Mouse (Mus musculus): ENCODE measurements around the gene Cabp1.
A peak's percentile ranks its signal among the peaks of the same experiment; 100 is the strongest.

Cabp1 gene

GRCm38 (mm10) chr5:115210380-115210779 is 16.2 kb upstream of the Cabp1 start:
- DNase-seq (ENCODE audit: low spot score in 2 of 2), result no peak

- no peak for DNase-seq (ENCODE audit: low spot score in 2 of 2)
Observed at GRCm38 (mm10) chr5:115208601-115209000, 14.4 kb upstream of the Cabp1 start.

GRCm38 (mm10) chr5:115207892-115208291 is 13.7 kb upstream of the Cabp1 start:
- DNase-seq (ENCODE audit: low spot score in 2 of 2), result no peak

DNA sequence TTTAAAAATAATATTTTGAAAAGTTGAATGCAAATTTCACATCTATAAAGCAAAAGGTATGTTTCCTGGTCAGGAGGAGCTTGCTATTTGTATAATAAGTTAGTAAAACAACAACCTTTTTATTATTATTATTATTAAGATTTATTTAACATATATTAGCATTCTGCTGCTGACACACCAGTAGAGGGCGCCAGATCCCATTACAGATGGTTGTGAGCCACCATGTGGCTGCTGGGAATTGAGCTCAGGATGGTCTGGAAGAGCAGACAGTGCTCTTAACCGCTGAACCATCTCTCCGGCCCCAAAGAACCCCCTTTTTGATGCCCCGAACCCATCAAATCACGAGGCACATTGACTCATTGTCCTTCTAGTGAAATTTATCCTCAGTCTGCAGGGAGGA is 13.1 kb upstream of the Cabp1 start:
- no peak for DNase-seq (ENCODE audit: low spot score in 2 of 2)

DNA sequence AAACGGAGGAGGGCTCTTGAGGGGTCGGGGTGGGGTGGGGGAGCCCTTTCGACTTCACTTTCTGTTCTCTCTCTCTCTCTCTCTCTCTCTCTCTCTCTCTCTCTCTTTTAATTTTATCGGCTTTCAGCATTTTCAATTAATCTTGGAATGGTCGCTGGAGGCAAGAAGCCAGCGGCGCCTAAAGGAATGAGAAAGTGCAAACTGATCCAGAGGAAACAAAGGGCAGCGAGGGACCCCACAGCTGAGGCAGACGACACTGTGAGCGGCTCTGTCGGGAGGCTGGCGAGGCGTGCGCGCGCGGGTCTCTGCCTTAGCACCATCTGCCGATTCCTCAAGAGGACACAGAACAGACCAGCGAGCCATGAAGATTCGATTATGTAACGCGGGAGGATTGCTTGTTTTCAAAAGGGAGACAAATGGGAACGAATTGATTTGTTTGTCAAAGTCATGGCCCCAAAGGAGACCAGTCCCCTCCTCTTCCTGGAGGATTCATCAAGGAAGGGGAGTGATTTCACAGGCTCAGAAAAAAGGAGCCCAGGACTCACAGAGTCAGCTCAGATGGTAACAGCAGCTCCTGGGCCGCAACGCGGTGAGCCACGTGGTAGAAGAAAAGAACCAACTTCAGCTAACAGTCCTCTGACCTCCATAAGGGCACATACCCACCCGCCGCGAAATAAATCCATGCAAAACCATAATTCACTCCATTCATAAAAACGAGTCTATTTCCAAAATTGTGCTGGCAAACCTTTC is 10.6 kb upstream of the Cabp1 start:
- DNase-seq (ENCODE audit: low spot score in 2 of 2), result peak in 1 of 2 experiments; percentile 67

GRCm38 (mm10) chr5:115203735-115204561 is 9.8 kb upstream of the Cabp1 start:
- DNase-seq (ENCODE audit: low spot score in 2 of 2), result no peak

- DNase-seq (ENCODE audit: low spot score in 2 of 2), result no peak
Observed at GRCm38 (mm10) chr5:115194626-115195221, 543 bp upstream of the Cabp1 start.

GRCm38 (mm10) chr5:115193226-115193625 is 955 bp downstream of the Cabp1 start:
- DNase-seq (ENCODE audit: low spot score in 2 of 2), result peak in 1 of 2 experiments; percentile 61

GRCm38 (mm10) chr5:115192828-115193195 is 1.4 kb downstream of the Cabp1 start:
- DNase-seq (ENCODE audit: low spot score in 2 of 2), result no peak

DNA sequence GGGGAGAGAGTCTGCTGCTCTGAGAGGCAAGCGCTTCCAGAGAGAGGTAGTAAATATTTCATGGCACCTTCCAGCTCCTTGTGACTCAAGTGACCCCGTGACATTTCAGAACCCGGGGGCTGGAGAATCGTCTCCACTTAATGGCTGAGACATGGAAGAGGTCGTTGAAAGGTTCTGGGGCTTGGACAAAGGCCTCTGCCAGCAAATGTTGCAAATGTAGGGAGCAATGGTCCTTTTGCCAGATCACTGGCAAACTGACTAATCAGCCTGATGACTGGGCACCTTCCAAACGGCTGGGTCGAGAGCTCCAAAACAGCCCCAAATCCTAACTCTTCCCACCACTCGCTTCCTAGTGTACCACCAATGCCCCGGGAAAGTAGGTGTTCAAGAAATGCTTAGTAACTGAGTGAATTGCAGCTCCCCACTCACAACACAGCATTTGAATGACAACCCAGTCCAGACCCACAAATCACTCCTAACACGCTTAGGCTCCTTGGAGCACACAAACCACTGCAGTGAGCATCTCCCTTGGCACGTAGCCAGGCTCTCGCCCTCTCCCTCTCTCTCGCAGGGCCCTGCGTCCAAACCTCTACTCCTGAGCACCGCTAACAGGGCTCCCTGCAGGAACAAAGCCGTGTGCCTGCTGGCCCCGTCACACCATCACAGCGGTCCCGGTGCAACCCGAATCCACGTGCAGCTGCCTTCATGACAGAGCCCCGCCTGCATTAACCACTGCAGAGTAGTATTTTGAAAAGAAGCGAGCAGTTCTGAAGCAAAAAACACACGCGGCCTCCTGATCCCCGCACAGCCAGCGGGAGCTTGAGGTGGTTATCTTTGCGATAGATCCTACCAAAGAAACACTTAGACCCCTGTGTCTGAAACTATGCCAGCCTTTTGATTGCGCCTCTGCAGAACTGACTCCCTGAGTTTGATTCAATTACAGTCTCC is 2.0 kb downstream of the Cabp1 start:
- DNase-seq (ENCODE audit: low spot score in 2 of 2), result no peak

- DNase-seq (ENCODE audit: low spot score in 2 of 2), result no peak
Observed at GRCm38 (mm10) chr5:115190081-115190480, 4.1 kb downstream of the Cabp1 start.

- no peak for DNase-seq (ENCODE audit: low spot score in 2 of 2)
Observed at GRCm38 (mm10) chr5:115188824-115189223, 5.4 kb downstream of the Cabp1 start.

- DNase-seq (ENCODE audit: low spot score in 2 of 2), result peak; percentile 95 to 96
Observed at GRCm38 (mm10) chr5:115187188-115188131, 6.7 kb downstream of the Cabp1 start.

- peak in 1 of 2 experiments; percentile 53 for DNase-seq (ENCODE audit: low spot score in 2 of 2)
Observed at GRCm38 (mm10) chr5:115186371-115187073, 7.7 kb downstream of the Cabp1 start.

DNA sequence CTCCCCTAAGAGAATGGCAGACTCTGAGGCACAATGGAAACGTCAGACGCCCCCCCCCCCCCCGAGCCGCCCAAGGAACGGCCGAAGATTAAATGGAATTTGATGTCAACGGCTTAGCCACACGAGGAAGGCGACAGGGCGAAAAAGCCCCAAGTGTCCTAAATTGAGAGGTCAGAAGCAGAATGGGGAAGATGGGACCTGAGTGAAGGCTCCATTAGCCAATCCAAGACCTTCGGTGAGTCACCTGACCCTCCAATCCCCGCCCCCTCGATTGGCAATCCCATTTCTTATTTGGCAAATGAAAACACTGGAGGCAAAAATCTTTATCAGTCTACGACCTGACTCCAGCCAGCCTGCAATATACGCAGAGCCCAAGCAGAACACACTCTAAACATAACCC is 9.5 kb downstream of the Cabp1 start:
- peak in 1 of 2 experiments; percentile 53 for DNase-seq (ENCODE audit: low spot score in 2 of 2)

DNA sequence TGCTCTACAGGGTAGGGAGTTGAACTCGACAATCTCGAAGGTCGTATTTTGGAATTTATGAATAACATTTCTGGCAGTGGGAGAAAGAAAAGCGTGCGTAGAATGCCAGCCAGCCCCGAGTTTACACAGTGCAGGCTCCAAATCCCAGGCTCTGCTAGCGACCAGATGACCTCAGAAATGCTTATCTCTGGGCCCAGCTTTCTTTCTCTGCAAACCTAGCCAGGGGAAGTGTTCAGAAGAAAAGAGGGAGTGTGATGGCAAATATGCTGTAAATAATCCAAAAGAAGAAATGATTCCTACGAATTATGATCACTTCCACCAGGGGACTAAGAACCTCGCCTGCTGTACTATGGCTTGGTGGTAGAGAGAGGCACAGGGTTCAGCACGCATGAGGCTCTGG is 10.7 kb downstream of the Cabp1 start:
- DNase-seq (ENCODE audit: low spot score in 2 of 2), result no peak

DNA sequence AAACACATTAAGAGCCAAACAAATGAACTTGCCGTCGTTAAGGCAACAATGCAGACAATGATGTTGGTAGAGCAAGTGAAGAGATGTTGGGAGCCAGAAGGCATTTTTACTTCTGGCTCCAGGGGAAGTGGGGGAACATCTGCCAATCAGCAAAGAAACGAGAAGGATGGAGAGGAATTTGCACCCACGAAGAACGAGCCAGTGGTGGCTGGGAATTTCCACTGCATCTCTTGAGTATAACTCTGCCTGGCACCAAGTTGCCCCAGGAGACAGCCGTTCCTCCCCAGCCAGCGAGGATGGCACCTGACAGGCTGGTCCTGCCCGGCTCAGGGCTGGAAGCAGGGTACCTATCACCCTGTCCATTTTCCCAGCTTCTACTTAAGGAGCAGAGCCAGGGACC is 11.3 kb downstream of the Cabp1 start:
- DNase-seq (ENCODE audit: low spot score in 2 of 2), result no peak

- DNase-seq (ENCODE audit: low spot score in 2 of 2), result no peak
Observed at GRCm38 (mm10) chr5:115181248-115181940, 12.8 kb downstream of the Cabp1 start.

- no peak for DNase-seq (ENCODE audit: low spot score in 2 of 2)
Observed at GRCm38 (mm10) chr5:115179596-115179995, 14.6 kb downstream of the Cabp1 start.
